Mouse (Mus musculus): ENCODE data around the gene Actrt2. TPM values are rescaled to one million over a fixed set of nuclear protein-coding genes. Genes with fewer than 3 reads are reported as not detected.

Actrt2 gene
- polyA plus RNA-seq, 1 experiment, result 0.06 TPM

DNA sequence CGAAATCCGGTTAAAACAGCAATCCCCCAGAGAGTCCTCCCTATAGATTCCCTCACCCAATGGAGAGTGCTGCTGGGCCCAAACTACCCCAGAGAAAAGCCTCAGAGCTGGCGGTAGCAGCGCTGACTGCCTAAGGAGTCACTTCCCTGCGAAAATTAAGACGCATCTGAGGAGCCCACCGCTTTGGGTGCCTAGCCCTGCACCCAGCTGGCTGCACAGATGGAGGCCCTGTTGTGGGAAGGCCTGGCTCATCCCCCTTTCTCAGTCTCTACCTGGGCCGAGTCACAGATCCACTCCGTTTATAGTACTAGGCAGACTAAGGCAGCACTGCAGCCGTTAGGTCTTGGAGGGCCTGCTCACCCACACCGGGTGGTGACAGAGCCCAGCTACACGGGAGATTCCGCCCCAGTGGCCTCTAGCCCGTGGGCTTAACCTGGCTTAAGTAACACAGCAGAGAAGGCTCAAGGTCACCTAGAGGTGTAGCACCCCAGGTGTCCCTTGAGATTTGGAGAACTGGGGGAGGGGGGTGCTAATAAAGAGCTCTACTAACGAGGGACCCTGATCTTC lies 29.3 kb downstream of the Actrt2 start:
- Histone ChIP-seq H3K4me1 (ENCODE audit: control insufficient read depth, insufficient read depth, low read length) (no peaks in the 10 kb centered on the region), H3K36me3 (ENCODE audit: control insufficient read depth, insufficient read depth, low read length) (no peaks in the 10 kb centered on the region), H3K27me3 (replicated peaks; ENCODE audit: control insufficient read depth, insufficient read depth, low read length) (0 out of 2 replicates have a peak, but pooled peaks cover 5% of the 10 kb centered on the region), H3K27ac (ENCODE audit: insufficient read depth, low read depth, low read length) (peak overlapping the region; percentile 84), H3K4me3 (ENCODE audit: insufficient read depth, low read depth, low read length) (peak overlapping the region; percentile 55)
- DNase-seq, result peak; percentile 48
- WGBS, result 11% methylated on average over 15 of the region's 15 CpGs
- TF ChIP-seq POLR2A (IDR thresholded peaks at IDR 0.05; ENCODE audit: low read depth, low read length) (no peak), CTCF (conservative IDR thresholded peaks at IDR 0.05; ENCODE audit: insufficient read depth, insufficient read length, low read depth, low read length) (no peak)

DNA sequence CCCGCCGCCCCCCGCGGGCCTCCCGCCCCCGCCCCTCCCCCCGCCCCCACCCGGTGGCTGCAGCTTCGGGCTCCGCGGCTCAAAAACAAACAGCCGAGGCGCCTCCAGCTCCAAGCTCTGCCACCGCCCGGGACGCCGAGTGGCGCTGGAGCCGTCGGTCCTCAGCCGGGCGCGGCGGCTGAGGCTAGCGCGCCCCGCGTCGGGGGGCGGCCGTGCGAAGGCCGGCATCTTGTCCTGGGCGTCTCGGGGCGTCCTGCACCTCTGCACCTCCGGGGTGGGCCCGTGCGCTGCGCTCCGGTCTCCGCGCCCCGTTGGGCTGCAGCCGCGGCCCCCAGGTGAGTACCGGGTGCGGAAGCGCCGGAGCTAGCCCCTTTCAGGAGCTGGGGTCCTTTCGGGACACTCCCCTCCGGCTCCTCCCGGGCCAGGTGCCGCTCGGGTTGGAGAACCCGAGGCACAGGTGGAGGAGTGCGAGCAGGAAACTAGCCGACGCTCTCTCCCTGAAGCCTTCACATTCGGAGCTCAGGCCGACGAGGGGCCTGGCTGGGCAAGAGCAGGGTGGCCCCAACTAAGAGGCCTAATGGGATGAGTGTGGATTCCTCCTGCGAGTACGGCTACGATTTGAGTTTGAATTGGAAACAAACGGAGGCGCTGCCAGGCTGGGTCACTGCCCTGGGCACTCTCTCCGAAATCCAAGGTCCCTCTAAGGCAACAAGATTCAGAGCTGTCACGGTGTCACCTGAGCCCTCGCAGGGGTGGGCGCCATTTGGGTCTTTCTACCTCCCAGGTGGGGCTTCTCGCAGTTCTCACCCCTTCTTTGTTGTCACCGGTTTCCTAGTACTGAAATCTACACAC lies 30.0 kb downstream of the Actrt2 start:
- H3K4me1 ChIP-seq (ENCODE audit: control insufficient read depth, insufficient read depth, low read length), result no peaks in the 10 kb centered on the region
- no peak for TF ChIP-seq CTCF (conservative IDR thresholded peaks at IDR 0.05; ENCODE audit: insufficient read depth, insufficient read length, low read depth, low read length)
- WGBS, result 2% methylated on average over 71 of the region's 73 CpGs
- DNase-seq, result no peak
- peak overlapping the region; percentile 55 for H3K4me3 ChIP-seq (ENCODE audit: insufficient read depth, low read depth, low read length)
- no peaks in the 10 kb centered on the region for H3K36me3 ChIP-seq (ENCODE audit: control insufficient read depth, insufficient read depth, low read length)
- H3K27ac ChIP-seq (ENCODE audit: insufficient read depth, low read depth, low read length), result peak overlapping the region; percentile 84
- 0 out of 2 replicates have a peak, but pooled peaks cover 5% of the 10 kb centered on the region for H3K27me3 ChIP-seq (replicated peaks; ENCODE audit: control insufficient read depth, insufficient read depth, low read length)

DNA sequence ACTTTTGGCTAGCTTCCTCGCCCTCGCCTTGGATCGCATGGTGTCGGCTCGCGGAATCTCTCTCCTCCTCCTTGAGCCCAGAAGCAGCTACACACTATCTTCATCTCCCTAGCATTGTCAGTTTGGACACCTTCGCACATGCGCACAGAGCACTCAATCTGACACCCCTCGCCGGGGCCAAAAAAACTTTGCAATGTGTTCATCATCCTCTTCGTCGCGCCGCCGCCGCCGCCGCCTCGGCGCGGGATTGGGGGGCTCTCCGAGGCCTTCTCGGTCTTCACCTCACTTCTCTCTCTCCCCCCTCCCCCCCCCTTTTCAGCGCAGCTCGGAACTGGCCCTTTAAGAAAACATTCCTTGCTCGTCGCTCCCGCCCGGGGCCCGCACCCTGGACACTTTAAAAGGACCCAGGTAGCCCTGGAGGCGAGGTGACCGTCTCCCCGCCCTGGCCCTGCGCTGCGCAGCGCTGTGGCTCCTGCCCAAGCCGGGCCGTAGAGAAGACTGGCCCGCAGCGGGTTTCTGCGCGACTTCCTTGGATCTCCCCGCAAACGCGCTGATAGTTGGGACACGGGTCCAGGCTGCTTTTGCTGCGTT lies 30.9 kb downstream of the Actrt2 start, which contains the start of gene Prdm16:
TSS of gene Prdm16 (minus strand) at position 153 of the 591 bp plus-strand sequence.
- Histone ChIP-seq H3K27ac (ENCODE audit: insufficient read depth, low read depth, low read length) (peak within 1 kb of the TSS; percentile 90), H3K4me3 (ENCODE audit: insufficient read depth, low read depth, low read length) (peak within 1 kb of the TSS; percentile 55), H3K4me1 (ENCODE audit: control insufficient read depth, insufficient read depth, low read length) (no peaks in the 10 kb centered on the region), H3K36me3 (ENCODE audit: control insufficient read depth, insufficient read depth, low read length) (no peaks in the 10 kb centered on the region), H3K27me3 (replicated peaks; ENCODE audit: control insufficient read depth, insufficient read depth, low read length) (0 out of 2 replicates have a peak, but pooled peaks cover 5% of the 10 kb centered on the region)
- DNase-seq, result peak; percentile 67
- TF ChIP-seq POLR2A (IDR thresholded peaks at IDR 0.05; ENCODE audit: low read depth, low read length), result peak; percentile 51
- no peak for TF ChIP-seq CTCF (conservative IDR thresholded peaks at IDR 0.05; ENCODE audit: insufficient read depth, insufficient read length, low read depth, low read length)
- under 1% methylated on average over 47 of the region's 47 CpGs for WGBS

DNA sequence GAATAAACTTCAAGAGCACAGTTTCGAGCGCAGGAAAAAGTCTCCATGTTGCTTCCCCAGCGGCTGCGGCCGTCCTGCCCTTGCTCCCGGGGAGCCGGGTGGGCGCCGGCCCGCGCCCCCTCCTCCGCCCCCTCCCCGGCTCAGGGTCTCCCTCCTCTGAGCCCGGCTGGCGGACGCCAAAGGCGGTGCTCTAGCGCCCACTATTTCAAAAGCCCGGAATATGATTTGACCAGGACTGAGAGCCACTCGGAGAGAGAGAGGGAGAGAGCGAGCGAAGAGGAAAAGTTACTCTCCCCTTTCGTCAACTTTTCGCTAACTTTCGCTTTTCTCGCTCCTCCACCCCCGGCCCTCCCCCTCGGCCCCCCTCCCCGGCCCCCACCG lies 31.6 kb downstream of the Actrt2 start:
- no peaks in the 10 kb centered on the region for H3K4me1 ChIP-seq (ENCODE audit: control insufficient read depth, insufficient read depth, low read length)
- peak; percentile 59 for DNase-seq

DNA sequence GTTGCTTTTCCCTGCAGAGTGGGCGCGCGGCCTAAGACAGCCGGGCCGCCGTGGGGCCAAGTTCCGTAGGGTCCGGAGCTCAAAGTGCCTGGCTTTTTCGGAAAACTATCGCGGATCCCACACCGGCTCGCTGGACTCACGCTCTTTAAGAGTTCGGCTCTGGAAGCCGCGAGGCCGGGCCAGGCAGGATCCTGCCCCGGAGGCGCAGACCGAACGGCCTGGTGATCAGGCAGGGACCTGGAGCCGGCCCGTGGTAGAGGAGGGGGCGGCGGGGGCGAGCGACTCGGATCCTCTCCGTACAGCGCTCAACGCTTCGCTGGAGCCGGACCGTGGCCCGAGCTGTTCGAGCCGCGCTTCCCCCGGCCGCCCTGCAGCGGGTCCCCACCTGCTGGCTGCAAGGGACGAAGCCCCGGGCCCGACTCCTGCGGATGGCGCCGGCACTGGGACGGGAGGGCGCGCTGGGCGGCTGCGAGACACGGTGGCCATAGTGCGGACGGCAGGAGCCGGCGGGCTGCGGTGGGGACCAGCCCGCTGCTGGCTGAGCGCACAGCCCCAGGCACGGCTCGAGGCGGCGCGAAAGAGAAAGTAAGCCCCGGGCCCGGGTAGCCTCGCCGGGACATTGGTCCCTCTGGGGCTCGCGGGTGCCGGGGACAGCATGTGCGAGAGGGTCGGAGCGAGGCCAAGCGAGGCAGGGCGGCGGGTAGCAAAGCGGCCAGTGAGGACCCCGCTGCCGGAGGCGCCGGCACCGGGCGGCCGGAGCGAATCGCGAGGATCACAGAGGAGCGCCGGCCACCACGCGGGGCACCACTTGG lies 32.2 kb downstream of the Actrt2 start:
- Histone ChIP-seq H3K4me3 (ENCODE audit: insufficient read depth, low read depth, low read length) (peak overlapping the region; percentile 55), H3K27me3 (replicated peaks; ENCODE audit: control insufficient read depth, insufficient read depth, low read length) (0 out of 2 replicates have a peak, but pooled peaks cover 5% of the 10 kb centered on the region), H3K27ac (ENCODE audit: insufficient read depth, low read depth, low read length) (peak overlapping the region; percentile 86), H3K36me3 (ENCODE audit: control insufficient read depth, insufficient read depth, low read length) (no peaks in the 10 kb centered on the region), H3K4me1 (ENCODE audit: control insufficient read depth, insufficient read depth, low read length) (no peaks in the 10 kb centered on the region)
- no peak for TF ChIP-seq CTCF (conservative IDR thresholded peaks at IDR 0.05; ENCODE audit: insufficient read depth, insufficient read length, low read depth, low read length)
- TF ChIP-seq POLR2A (IDR thresholded peaks at IDR 0.05; ENCODE audit: low read depth, low read length), result no peak
- WGBS, result under 1% methylated on average over 92 of the region's 94 CpGs
- no peak for DNase-seq

More for the DNA sequence above, 31.6 kb downstream of the Actrt2 start:
- Histone ChIP-seq H3K27ac (ENCODE audit: insufficient read depth, low read depth, low read length) (peak overlapping the region; percentile 86), H3K27me3 (replicated peaks; ENCODE audit: control insufficient read depth, insufficient read depth, low read length) (0 out of 2 replicates have a peak, but pooled peaks cover 5% of the 10 kb centered on the region), H3K36me3 (ENCODE audit: control insufficient read depth, insufficient read depth, low read length) (no peaks in the 10 kb centered on the region), H3K4me3 (ENCODE audit: insufficient read depth, low read depth, low read length) (peak overlapping the region; percentile 55)
- TF ChIP-seq POLR2A (IDR thresholded peaks at IDR 0.05; ENCODE audit: low read depth, low read length) (no peak), CTCF (conservative IDR thresholded peaks at IDR 0.05; ENCODE audit: insufficient read depth, insufficient read length, low read depth, low read length) (0 out of 2 replicates have a peak, but pooled peaks have one; percentile 1)
- WGBS, result under 1% methylated on average over 28 of the region's 30 CpGs

DNA sequence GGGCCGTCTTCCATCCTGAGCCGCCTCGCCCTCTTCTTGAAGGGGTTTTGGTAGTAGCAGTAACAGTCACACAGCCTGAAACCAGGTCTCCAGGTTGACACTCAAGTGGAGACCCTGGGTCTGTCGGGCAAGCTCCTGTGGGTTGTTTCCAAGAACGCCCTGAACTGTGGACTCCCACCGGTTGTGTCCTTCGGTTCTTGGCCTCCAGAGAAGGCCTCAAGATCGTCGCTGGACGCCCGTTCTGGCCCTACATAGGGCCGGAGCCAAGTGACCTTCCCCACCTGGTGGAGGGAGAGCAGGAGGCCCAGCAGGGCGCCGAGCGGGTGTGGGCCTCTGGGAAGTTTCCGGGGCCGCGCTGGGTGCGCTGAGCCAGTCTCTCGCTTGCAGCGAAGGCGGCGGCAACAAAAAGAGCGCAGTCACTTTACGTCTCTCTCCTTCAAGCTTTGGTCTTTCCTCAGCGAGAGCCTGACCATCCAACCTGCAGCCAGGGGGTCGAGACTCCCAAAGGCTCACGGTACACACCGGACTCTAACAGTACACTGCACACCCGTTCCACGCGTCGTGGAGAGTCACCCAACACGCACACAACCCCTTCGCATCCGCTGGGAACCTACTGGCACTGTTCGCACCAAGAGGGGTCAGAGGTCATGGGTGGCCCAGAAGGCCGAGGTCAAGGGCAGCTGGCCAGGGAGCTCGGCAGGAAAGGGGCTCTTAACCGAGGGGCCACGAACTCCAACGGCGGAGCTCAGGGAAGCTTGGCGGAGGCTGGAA lies 33.0 kb downstream of the Actrt2 start:
- Histone ChIP-seq H3K4me3 (ENCODE audit: insufficient read depth, low read depth, low read length) (peak overlapping the region; percentile 55), H3K4me1 (ENCODE audit: control insufficient read depth, insufficient read depth, low read length) (no peaks in the 10 kb centered on the region), H3K27ac (ENCODE audit: insufficient read depth, low read depth, low read length) (peak overlapping the region; percentile 86), H3K36me3 (ENCODE audit: control insufficient read depth, insufficient read depth, low read length) (no peaks in the 10 kb centered on the region), H3K27me3 (replicated peaks; ENCODE audit: control insufficient read depth, insufficient read depth, low read length) (0 out of 2 replicates have a peak, but pooled peaks cover 5% of the 10 kb centered on the region)
- peak; percentile 36 for DNase-seq
- WGBS, result 24% methylated on average over 44 of the region's 44 CpGs
- TF ChIP-seq POLR2A (IDR thresholded peaks at IDR 0.05; ENCODE audit: low read depth, low read length) (no peak), CTCF (conservative IDR thresholded peaks at IDR 0.05; ENCODE audit: insufficient read depth, insufficient read length, low read depth, low read length) (no peak)

All from kidney, adult 2 months (tissue).